Mouse (Mus musculus): Measurements from ENCODE around the gene Slc9a3r1.

GRCm38 (mm10) chr11:115161578-115162204 lies 1.4 kb upstream of the Slc9a3r1 start:
- no peak for TF ChIP-seq CTCF (IDR thresholded peaks at IDR 0.05; ENCODE audit: extremely low read depth, insufficient read depth, low read length)
- TF ChIP-seq POLR2A (IDR thresholded peaks at IDR 0.05; ENCODE audit: extremely low read depth, insufficient read depth, low read length), result no peak

All from cortical plate, adult 2 months (tissue).